Mouse (Mus musculus) bone marrow macrophage, adult 2 months (primary cell): ENCODE measurements around the gene Slc30a2. TPM values are rescaled to one million over a fixed set of nuclear protein-coding genes. Genes with fewer than 3 reads are reported as not detected.

Experiments used
- H3K27ac ChIP-seq: 2 replicates; pipeline ENCODE4 v1.5.1; 2012; ENCODE audit warnings: low read depth, low read length; ENCODE audit not compliant: insufficient read depth
- H3K4me1 ChIP-seq: 2 replicates; pipeline ENCODE4 v1.6.1; 2012; ENCODE audit warnings: low read length; ENCODE audit not compliant: control insufficient read depth, insufficient read depth
- H3K4me3 ChIP-seq: 2 replicates; pipeline ENCODE4 v1.5.1; 2012; ENCODE audit warnings: mild to moderate bottlenecking, low read length, moderate library complexity; ENCODE audit not compliant: insufficient read depth
- CTCF ChIP-seq: IDR thresholded peaks from 2 replicates; pipeline ENCODE4 v1.5.1; 2012; ENCODE audit warnings: low read depth, mild to moderate bottlenecking, low read length, moderate library complexity
- POLR2A ChIP-seq: IDR thresholded peaks from 2 replicates; pipeline ENCODE4 v1.6.1; 2012; ENCODE audit warnings: mild to moderate bottlenecking, low read depth, low read length, borderline replicate concordance
- polyA plus RNA-seq: library from polyadenylated mRNA; stranded (reverse); fragments of >200 nt; gene quantifications from 2 replicates; pipeline ENCODE4 v1.2.4, GENCODE M21; 2012; ENCODE audit not compliant: missing spikeins, insufficient read depth, insufficient read length

Gene Slc30a2
- polyA plus RNA-seq, 1 experiment: not detected

DNA sequence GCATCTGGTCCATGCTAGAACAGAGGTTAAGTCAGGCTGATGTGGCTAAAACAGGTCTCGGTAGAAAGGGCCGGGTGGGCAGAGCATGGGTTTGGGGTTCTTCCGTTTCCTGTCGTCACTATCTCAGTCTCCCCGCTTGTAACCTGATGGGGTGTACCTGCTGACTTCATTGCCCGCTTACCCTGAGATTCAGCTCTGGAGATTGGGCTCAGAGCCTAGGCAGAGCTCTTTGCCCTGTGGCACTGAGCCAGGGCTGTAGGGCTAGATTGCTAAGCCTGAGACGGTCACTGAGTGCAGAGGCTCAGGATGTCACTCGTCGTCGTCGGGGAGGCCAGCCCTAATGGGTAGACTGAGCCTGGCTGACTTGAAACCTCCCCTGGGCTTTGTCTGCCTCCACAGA is 5.1 kb downstream of the Slc30a2 start:
- no peak for TF ChIP-seq CTCF
- no peak for TF ChIP-seq POLR2A
- no peak overlapping the region for H3K27ac ChIP-seq
- no peak overlapping the region for H3K4me3 ChIP-seq
- no peaks in the 10 kb centered on the region for H3K4me1 ChIP-seq

- peaks cover 1% of the 10 kb centered on the region; the same call in 1 of the 2 replicates for H3K4me1 ChIP-seq
- no peak overlapping the region for H3K4me3 ChIP-seq
- TF ChIP-seq CTCF: no peak
- no peak for TF ChIP-seq POLR2A
- H3K27ac ChIP-seq: no peak overlapping the region
Observed at GRCm38 (mm10) chr4:134348545-134348944, 5.6 kb downstream of the Slc30a2 start.

DNA sequence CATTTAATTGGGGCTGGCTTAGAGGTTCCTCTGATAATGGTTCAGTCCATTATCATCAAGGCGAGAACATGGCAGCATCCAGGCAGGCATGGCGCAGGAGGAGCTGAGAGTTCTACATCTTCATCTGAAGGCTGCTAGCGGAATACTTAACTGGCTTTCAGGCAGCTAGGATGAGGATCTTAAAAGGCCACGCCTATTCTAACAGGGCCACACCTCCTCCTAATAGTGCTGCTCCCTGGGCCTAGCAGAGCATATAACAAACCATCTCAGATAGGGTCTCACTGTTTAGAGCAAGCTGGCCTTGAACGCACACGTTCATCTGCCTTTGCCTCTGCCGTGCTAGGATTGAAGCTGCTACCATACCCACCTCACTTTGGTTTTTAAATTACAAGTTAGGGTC is 6.8 kb downstream of the Slc30a2 start:
- no peak for TF ChIP-seq POLR2A
- no peak for TF ChIP-seq CTCF
- Histone ChIP-seq H3K4me1 (peaks cover 10% of the 10 kb centered on the region), H3K27ac (no peak overlapping the region), H3K4me3 (no peak overlapping the region)

DNA sequence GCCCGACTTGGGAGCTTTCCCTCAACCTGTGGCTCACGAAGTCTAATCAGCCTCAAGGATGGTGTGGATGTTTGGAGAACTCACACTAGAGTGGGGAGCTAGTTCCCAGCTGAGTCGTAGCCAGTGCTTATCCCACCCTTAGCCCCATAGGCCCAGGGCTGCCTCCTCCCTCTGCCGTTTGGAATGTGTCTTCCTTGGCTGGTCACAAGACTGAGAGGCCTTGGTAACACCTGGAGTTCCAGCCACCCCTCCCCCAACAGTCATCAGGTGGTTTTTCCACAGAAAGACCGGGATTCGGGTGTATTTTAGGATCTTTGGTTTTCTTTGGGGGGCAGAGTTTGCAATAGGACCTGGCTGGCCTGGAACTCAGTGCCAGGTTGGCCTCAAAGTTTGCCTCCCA is 7.7 kb downstream of the Slc30a2 start:
- H3K27ac ChIP-seq: no peak overlapping the region
- H3K4me3 ChIP-seq: no peak overlapping the region
- H3K4me1 ChIP-seq: peaks cover 10% of the 10 kb centered on the region
- TF ChIP-seq POLR2A (no peak), CTCF (no peak)

- Histone ChIP-seq H3K4me3 (no peak overlapping the region), H3K27ac (no peak overlapping the region), H3K4me1 (peaks cover 10% of the 10 kb centered on the region)
- TF ChIP-seq CTCF: no peak
- no peak for TF ChIP-seq POLR2A
Observed at GRCm38 (mm10) chr4:134351329-134352260, 8.6 kb downstream of the Slc30a2 start.

- TF ChIP-seq POLR2A (no peak), CTCF (no peak)
- Histone ChIP-seq H3K27ac (no peak overlapping the region), H3K4me1 (peaks cover 10% of the 10 kb centered on the region), H3K4me3 (no peak overlapping the region)
Observed at GRCm38 (mm10) chr4:134352261-134352707, 9.3 kb downstream of the Slc30a2 start.

DNA sequence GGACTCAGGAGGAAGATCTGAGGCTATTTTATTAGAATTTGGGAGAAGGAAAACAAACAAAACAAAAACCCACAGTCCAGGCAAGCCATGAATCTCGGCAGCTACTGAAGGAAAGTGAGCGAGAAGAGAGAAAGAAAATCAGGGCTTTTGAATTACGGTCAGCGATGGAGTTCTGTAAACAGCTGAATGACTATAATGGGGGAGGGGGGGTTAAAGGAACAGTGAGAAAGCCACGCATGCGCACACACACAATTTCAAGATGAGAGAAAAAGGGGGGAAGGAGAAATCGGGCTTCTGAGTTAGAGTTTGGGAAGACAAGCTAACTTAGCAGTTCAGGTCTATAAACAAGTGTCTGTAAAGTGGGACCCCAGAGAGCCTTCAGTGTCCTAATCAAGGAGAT is 9.9 kb downstream of the Slc30a2 start:
- no peak overlapping the region for H3K27ac ChIP-seq

GRCm38 (mm10) chr4:134353527-134354409 is 10.8 kb downstream of the Slc30a2 start:
- TF ChIP-seq CTCF: no peak
- no peak for TF ChIP-seq POLR2A
- H3K4me3 ChIP-seq: no peak overlapping the region
- no peak overlapping the region for H3K27ac ChIP-seq
- peaks cover 10% of the 10 kb centered on the region for H3K4me1 ChIP-seq

More for the DNA sequence above, 9.9 kb downstream of the Slc30a2 start:
- H3K4me1 ChIP-seq: peaks cover 10% of the 10 kb centered on the region
- H3K4me3 ChIP-seq: no peak overlapping the region
- TF ChIP-seq CTCF (no peak), POLR2A (no peak)

DNA sequence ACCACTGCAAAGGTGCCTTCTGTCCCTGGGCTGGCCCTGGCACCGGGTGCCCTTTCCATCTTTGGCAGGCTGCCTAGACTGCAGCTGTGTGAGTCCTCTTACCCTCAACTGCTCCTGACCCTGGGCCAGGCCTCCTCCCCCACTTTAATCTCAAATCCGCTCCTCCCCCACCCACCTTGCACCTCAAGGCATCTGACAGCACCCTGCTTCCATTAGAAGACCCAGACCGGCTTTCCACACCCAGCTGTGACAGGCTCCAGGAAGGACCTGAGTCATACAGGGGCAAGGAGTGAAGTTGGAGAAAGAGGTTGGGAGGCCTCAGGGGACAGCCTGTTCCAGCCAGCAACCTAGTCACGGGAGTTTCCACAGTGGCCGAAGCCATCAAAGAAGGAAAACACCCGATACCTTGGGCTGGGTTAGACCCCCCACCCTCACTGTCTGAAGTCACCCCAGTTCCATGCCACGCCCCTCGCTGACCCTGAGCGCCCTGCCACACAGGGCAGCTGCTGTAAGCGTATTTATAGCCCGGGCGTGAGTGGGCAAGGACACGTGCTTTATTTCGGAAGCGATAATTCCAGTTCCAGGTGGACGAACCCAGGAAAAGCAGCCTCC is 13.0 kb downstream of the Slc30a2 start:
- Histone ChIP-seq H3K4me3 (no peak overlapping the region), H3K27ac (no peak overlapping the region), H3K4me1 (peaks cover 10% of the 10 kb centered on the region)
- TF ChIP-seq POLR2A (no peak), CTCF (no peak)
